Mouse (Mus musculus) CH12.LX (cell line): ENCODE data around the gene AC134908.4. TPM values are rescaled to one million over a fixed set of nuclear protein-coding genes. Genes with fewer than 3 reads are reported as not detected.

ENCODE experiments used
- DNase-seq: peaks from one replicate; pipeline ENCODE4 v3.0.0-alpha.2; 2013; ENCODE audit errors: extremely low read depth
- H3K27ac ChIP-seq: 2 replicates; pipeline ENCODE4 v1.5.1; 2012; ENCODE audit warnings: low read depth, mild to moderate bottlenecking, control low read depth, moderate library complexity; ENCODE audit not compliant: insufficient read depth
- H3K27me3 ChIP-seq: replicated peaks from 2 replicates; pipeline ENCODE3; 2012; ENCODE audit warnings: inconsistent platforms
- H3K36me3 ChIP-seq, 2 experiments: replicated peaks in 1 of 2; 2 replicates each; pipeline versions ENCODE3 to v1.6.1; 2012; ENCODE audit warnings: inconsistent platforms in 1 of 2, low read length in 1 of 2, mild to moderate bottlenecking in 1 of 2, mixed read lengths in 1 of 2, moderate library complexity in 1 of 2; ENCODE audit not compliant: control insufficient read depth in 1 of 2, insufficient read depth in 1 of 2
- H3K4me1 ChIP-seq, 2 experiments: 2 replicates each; pipeline ENCODE4 v1.6.1; 2012; ENCODE audit warnings: inconsistent platforms in 1 of 2, moderate library complexity in 1 of 2; ENCODE audit not compliant: insufficient read depth in 2 of 2, control insufficient read depth in 1 of 2
- H3K4me2 ChIP-seq: 2 replicates; pipeline ENCODE4 v1.6.1; 2012; ENCODE audit warnings: low read depth, mild to moderate bottlenecking, control low read depth; ENCODE audit not compliant: poor library complexity, insufficient read depth, severe bottlenecking
- H3K4me3 ChIP-seq, 3 experiments: fragments of 150-350 bp in 1 of 3; sonication (generic) in 1 of 3; replicated peaks in 1 of 3; 2 replicates each; pipeline versions ENCODE3 to v1.5.1; 2011 to 2012; ENCODE audit warnings: low read depth in 2 of 3, low read length in 2 of 3, mild to moderate bottlenecking in 2 of 3, moderate library complexity in 2 of 3, control low read depth in 1 of 3, improper control_type of control experiment in 1 of 3, inconsistent platforms in 1 of 3, mixed read lengths in 1 of 3; ENCODE audit not compliant: poor library complexity in 1 of 3
- H3K79me2 ChIP-seq: replicated peaks from 2 replicates; pipeline ENCODE4 v1.6.1; 2012; ENCODE audit warnings: mild to moderate bottlenecking, moderate library complexity; ENCODE audit not compliant: control insufficient read depth, poor library complexity, insufficient read depth, severe bottlenecking; ENCODE audit errors: extremely low read depth
- H3K9ac ChIP-seq: 2 replicates; pipeline ENCODE4 v1.6.1; 2012; ENCODE audit warnings: low read depth, mild to moderate bottlenecking, control low read depth, moderate library complexity; ENCODE audit not compliant: insufficient read depth
- H3K9me3 ChIP-seq: replicated peaks from 2 replicates; pipeline ENCODE3; 2012; ENCODE audit warnings: low read length, inconsistent platforms, mixed read lengths
- BHLHE40 ChIP-seq: IDR thresholded peaks from 2 replicates; pipeline ENCODE4 v1.6.1; 2011; ENCODE audit warnings: mild to moderate bottlenecking, low read depth, low read length, improper control_type of control experiment
- CHD2 ChIP-seq: IDR thresholded peaks from 2 replicates; pipeline ENCODE4 v1.6.1; 2011; ENCODE audit warnings: low read length, improper control_type of control experiment
- GABPA ChIP-seq: IDR thresholded peaks from 2 replicates; pipeline ENCODE4 v1.6.1; 2012; ENCODE audit warnings: low read depth, low read length, improper control_type of control experiment, inconsistent platforms; ENCODE audit not compliant: insufficient replicate concordance
- JUND ChIP-seq: conservative IDR thresholded peaks from 2 replicates; pipeline ENCODE4 v1.6.1; 2011; ENCODE audit warnings: low read depth, low read length, improper control_type of control experiment
- KAT2A ChIP-seq: IDR thresholded peaks from 2 replicates; pipeline ENCODE4 v1.6.1; 2012; ENCODE audit warnings: low read length, improper control_type of control experiment, inconsistent platforms; ENCODE audit not compliant: insufficient replicate concordance
- MAX ChIP-seq: IDR thresholded peaks from 2 replicates; pipeline ENCODE4 v1.6.1; 2011; ENCODE audit warnings: low read length, improper control_type of control experiment
- MYC ChIP-seq: IDR thresholded peaks from 2 replicates; pipeline ENCODE4 v1.6.1; 2011; ENCODE audit warnings: low read depth, mild to moderate bottlenecking, improper control_type of control experiment, low read length
- NELFE ChIP-seq: IDR thresholded peaks from 2 replicates; pipeline ENCODE4 v1.6.1; 2011; ENCODE audit warnings: low read depth, low read length, improper control_type of control experiment
- NRF1 ChIP-seq: IDR thresholded peaks from 2 replicates; pipeline ENCODE4 v1.6.1; 2014; ENCODE audit warnings: low read depth, mild to moderate bottlenecking, inconsistent platforms, low read length, improper control_type of control experiment, moderate library complexity
- PAX5 ChIP-seq: IDR thresholded peaks from 2 replicates; pipeline ENCODE4 v1.6.1; 2012; ENCODE audit warnings: low read length, inconsistent platforms, mixed read lengths
- POLR2A ChIP-seq: IDR thresholded peaks from 2 replicates; pipeline ENCODE4 v1.6.1; 2011; ENCODE audit warnings: low read depth, mild to moderate bottlenecking, improper control_type of control experiment, low read length
- RCOR1 ChIP-seq: conservative IDR thresholded peaks from 2 replicates; pipeline ENCODE4 v1.6.1; 2012; ENCODE audit warnings: low read depth, mild to moderate bottlenecking, inconsistent platforms, low read length, improper control_type of control experiment
- SMC3 ChIP-seq: IDR thresholded peaks from 2 replicates; pipeline ENCODE4 v1.6.1; 2011; ENCODE audit warnings: low read depth, low read length, improper control_type of control experiment
- TCF12 ChIP-seq: IDR thresholded peaks from 2 replicates; pipeline ENCODE4 v1.6.1; 2014; ENCODE audit warnings: low read depth, mild to moderate bottlenecking, inconsistent platforms, low read length, improper control_type of control experiment
- USF2 ChIP-seq: conservative IDR thresholded peaks from 2 replicates; pipeline ENCODE4 v1.6.1; 2011; ENCODE audit warnings: low read depth, low read length, improper control_type of control experiment
- ZKSCAN1 ChIP-seq: IDR thresholded peaks from 2 replicates; pipeline ENCODE4 v1.6.1; 2012; ENCODE audit warnings: low read depth, inconsistent platforms, low read length, improper control_type of control experiment, borderline replicate concordance
- ZNF384 ChIP-seq: IDR thresholded peaks from 2 replicates; pipeline ENCODE4 v1.6.1; 2012; ENCODE audit warnings: low read depth, low read length, improper control_type of control experiment, inconsistent platforms
- dilution Hi-C: fragments of 300-500 bp; cut with MboI; formaldehyde crosslinking; loops from 2 replicates; pipeline ENCODE4 v1.14.3; 2020; ENCODE audit warnings: low sequenced_read_pairs; ENCODE audit not compliant: extremely low pct_unique_long_range_greater_than_20kb, extremely low pct_ligation_motif_present
- in situ Hi-C: fragments of 300-500 bp; cut with MboI; formaldehyde crosslinking; loops from 3 replicates; pipeline ENCODE4 v1.14.3; 2019; ENCODE audit warnings: low sequenced_read_pairs, low pct_ligation_motif_present, low pct_unique_long_range_greater_than_20kb, mixed read lengths
- polyA plus RNA-seq: library from polyadenylated mRNA; unstranded; fragments of >175 nt; gene quantifications from 2 replicates; pipeline ENCODE4 v1.2.1, GENCODE M21; 2012; ENCODE audit warnings: low read depth; ENCODE audit not compliant: insufficient read length
- total RNA-seq, 2 experiments: library from RNA; depleted of rRNA; stranded (reverse); fragments of 300-350 nt in 1 of 2; fragments of >200 nt in 1 of 2; gene quantifications; 2 replicates each; pipeline ENCODE4 v1.2.3; 2012 to 2014

Gene AC134908.4
- total and polyA plus RNA-seq, 3 experiments: not detected

GRCm38 (mm10) chr17:25837076-25837410 is 41.6 kb upstream of the AC134908.4 start, which contains the start of gene Rhbdl1:
TSS of gene Rhbdl1 (minus strand) at chr17:25837295.
- Histone ChIP-seq H3K4me3 (no peak within 1 kb of the TSS), H3K27ac (no peak within 1 kb of the TSS), H3K9me3 (no peaks in the 10 kb centered on the region), H3K4me1 (peaks cover 9 to 19% of the 10 kb centered on the region in 2 experiments), H3K79me2 (peaks cover 4% of the 10 kb centered on the region), H3K27me3 (no peaks in the 10 kb centered on the region), H3K4me2 (no peak within 1 kb of the TSS)
- in situ Hi-C loops: no loop called here
- no peak for DNase-seq
- dilution Hi-C loops: no loop called here
- TF ChIP-seq CHD2 (no peak), USF2 (no peak), NRF1 (no peak), MYC (no peak), BHLHE40 (no peak), ZNF384 (no peak), KAT2A (no peak)
- TF ChIP-seq, all 38 proteins: peak for 0
- H3K36me3 ChIP-seq: peaks cover 68 to 76% of the 10 kb centered on the region in 2 experiments
- no peak within 1 kb of the TSS for H3K9ac ChIP-seq

DNA sequence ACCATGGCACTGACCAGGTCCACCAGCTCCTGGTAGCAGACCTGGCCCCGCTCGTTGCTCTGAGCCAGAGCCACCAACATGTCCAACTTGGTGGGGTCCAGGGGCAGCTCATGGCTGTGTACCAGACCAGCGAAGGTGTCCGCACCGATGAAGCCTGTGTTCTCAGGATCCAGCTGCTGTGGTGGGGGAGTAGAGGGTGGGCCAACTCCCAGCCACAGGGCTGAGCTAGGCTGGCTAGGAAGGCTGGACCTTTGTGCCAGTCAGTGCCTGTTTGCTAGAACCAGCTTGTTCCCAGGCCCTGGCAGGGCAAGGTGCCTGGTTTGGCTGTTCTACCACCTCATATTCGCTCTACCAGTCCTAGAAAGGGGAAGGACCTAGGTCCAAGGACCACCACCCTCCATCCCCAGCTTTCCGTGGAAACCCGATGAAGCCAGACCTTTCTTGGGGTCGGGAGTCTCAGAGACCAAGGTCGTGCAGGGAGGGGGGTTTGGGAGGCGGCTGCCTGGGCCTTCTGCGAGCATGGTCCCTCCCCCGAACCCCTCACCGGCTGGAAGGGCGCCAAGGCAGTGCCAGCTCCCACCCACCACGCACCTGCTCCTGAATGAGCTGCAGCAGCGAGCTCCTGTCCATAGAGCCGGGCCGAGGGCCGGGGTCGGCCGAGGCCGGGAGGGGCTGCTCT is 41.1 kb upstream of the AC134908.4 start:
- TF ChIP-seq USF2: no peak
- no peak for TF ChIP-seq NRF1
- no peak for TF ChIP-seq POLR2A
- TF ChIP-seq JUND: no peak
- no peak for TF ChIP-seq RCOR1
- TF ChIP-seq ZKSCAN1: no peak
- TF ChIP-seq MYC: no peak
- TF ChIP-seq MAX: no peak
- TF ChIP-seq TCF12: no peak
- no peak for TF ChIP-seq NELFE
- no peak for TF ChIP-seq KAT2A
- no peak for TF ChIP-seq BHLHE40
- Histone ChIP-seq H3K27me3 (no peaks in the 10 kb centered on the region), H3K4me1 (peaks cover 13 to 24% of the 10 kb centered on the region in 2 experiments), H3K79me2 (peaks cover 9% of the 10 kb centered on the region), H3K4me3 (no peak overlapping the region), H3K36me3 (peaks cover 65 to 76% of the 10 kb centered on the region in 2 experiments), H3K27ac (no peak overlapping the region), H3K4me2 (no peak overlapping the region), H3K9me3 (no peaks in the 10 kb centered on the region), H3K9ac (no peak overlapping the region)
- DNase-seq: no peak
- in situ Hi-C loops: no loop called here
- dilution Hi-C loops: no loop called here

DNA sequence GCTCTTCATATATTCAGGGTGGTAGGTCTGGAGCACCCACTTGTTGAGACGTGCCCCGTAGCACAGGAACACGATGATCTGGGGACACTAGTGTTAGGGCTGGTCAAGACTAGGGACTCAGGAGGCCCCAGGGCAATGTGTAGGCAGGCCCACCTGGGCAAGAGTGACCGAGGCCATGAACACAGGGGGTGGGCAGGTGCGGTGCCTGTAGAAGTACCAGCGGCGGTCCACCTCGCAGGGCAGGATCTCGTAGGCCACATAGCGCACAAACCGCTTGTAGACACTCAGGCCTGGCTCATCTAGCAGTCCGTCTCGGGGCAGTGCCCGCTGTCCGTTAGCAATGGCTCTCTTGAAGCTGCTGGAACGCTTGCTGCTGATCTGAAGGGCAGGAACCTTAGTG is 40.4 kb upstream of the AC134908.4 start:
- H3K4me3 ChIP-seq: no peak overlapping the region
- in situ Hi-C loops: no loop called here
- DNase-seq: no peak
- H3K79me2 ChIP-seq: peaks cover 14% of the 10 kb centered on the region
- peaks cover 64 to 76% of the 10 kb centered on the region in 2 experiments for H3K36me3 ChIP-seq
- H3K9me3 ChIP-seq: no peaks in the 10 kb centered on the region
- no peak overlapping the region for H3K4me2 ChIP-seq
- no peak for TF ChIP-seq BHLHE40
- no peak for TF ChIP-seq CHD2
- no peak for TF ChIP-seq PAX5
- no peak for TF ChIP-seq GABPA
- TF ChIP-seq JUND: no peak
- no peak for TF ChIP-seq SMC3
- no peak for TF ChIP-seq MAX
- no peaks in the 10 kb centered on the region for H3K27me3 ChIP-seq
- H3K4me1 ChIP-seq: peaks cover 16 to 31% of the 10 kb centered on the region in 2 experiments
- no peak overlapping the region for H3K9ac ChIP-seq
- dilution Hi-C loops: no loop called here
- no peak overlapping the region for H3K27ac ChIP-seq
